Mouse (Mus musculus): ENCODE results near the gene Gmppb.

DNA sequence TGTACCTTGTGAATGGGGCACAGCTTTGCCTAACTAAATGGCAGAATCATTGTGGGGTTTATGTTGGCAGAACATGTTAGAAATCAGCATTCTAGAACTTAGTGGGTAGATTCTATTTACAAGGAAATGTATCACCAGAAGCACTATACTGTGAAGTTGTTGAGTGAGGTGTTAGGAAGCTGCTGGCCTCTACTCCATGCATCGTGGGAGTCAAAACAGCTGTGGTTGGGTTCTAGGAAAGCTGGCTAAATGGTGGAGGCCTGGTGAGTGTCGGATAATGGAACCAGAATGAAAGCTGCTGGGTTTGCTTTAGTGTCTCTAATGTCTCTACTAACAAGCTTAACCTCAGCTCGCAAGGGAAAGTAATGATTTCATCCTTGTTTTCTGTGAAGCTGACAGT is 31.9 kb upstream of the Gmppb start:
- TF ChIP-seq CTCF (IDR thresholded peaks at IDR 0.05; ENCODE audit: low read depth, low read length) (no peak), POLR2A (IDR thresholded peaks at IDR 0.05; ENCODE audit: borderline replicate concordance, low read depth, low read length) (no peak)

Measured in bone marrow macrophage, adult 2 months (primary cell).